In the genomic region with DNA sequence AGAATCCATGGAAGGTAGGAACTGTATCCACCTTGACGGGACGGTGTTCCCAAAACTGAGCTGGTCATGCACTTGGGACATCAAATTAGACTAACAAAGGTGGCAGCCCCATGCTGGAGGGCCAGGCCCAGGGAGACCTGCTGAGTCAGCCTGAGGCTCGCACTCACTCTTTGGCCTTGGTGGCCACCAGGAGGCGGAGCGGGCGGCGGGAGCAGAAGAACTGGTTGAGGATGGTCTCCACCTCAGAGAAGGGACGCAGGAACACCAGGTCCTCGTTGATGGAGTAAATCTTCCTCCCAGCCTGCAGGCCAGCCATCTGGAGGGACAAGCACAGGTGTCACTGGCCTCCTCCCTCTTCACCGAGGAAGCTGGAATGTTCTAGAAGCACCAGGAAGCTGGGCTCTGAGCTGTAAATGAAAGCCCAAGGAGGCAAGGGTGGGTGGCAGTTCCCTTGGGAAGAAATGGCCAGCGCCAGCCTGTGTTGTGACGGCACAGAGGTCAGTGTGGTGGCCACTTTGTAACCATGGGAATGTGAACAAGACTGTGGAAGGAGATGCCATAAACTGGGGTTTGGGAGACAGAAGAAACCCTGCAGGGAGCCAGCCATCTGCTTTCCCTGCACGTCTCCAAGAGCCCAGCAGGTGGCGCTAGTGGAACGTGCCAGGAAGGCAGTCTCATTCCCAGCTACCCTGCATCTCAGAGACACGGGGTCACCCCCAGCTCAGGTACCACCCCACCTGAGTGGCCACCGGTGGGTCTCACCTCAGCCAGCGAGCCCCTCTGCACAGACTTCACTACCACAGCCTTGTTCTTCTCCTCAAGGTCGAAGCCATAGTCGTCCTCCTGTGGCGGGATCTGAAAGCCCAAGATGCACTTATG, we compare ENCODE assay signal across 8 mouse cellular contexts.
DNase-seq lines count a peak whose midpoint lies in the region; ATAC-seq and TF ChIP-seq lines count a peak whose summit lies in the region.

No protein-coding gene starts in this region.

- H3K4me2 ChIP-seq in hindbrain, embryonic 16.5 days (ENCODE audit: low read length) = no peak overlapping the region
- H3K4me2 ChIP-seq in midbrain, embryonic 11.5 days = no peak overlapping the region

- peaks cover 3% of the 10 kb centered on the region for H3K36me3 ChIP-seq in hindbrain, embryonic 16.5 days (ENCODE audit: control insufficient read depth, insufficient read depth, low read length)
- no peaks in the 10 kb centered on the region; the same call in 1 of the 2 replicates for H3K36me3 ChIP-seq in midbrain, embryonic 11.5 days (ENCODE audit: control insufficient read depth, insufficient read depth, low read length)

- whole genome bisulfite sequencing in hindbrain, embryonic 16.5 days = 44% methylated on average over 21 of the region's 21 CpGs
- 41% methylated on average over 21 of the region's 21 CpGs for WGBS in midbrain, embryonic 11.5 days

- TF ChIP-seq CTCF in left cerebral cortex, adult 2 months (IDR thresholded peaks at IDR 0.05) = peak; percentile 98

- no peak overlapping the region for H3K4me3 ChIP-seq in hindbrain, embryonic 16.5 days (ENCODE audit: low read length)
- H3K4me3 ChIP-seq in left cerebral cortex, adult 2 months = no peak overlapping the region
- no peak overlapping the region for H3K4me3 ChIP-seq in midbrain, embryonic 11.5 days (ENCODE audit: low read depth, low read length)

- ATAC-seq in frontal cortex, adult (ENCODE audit: low TSS enrichment) = peak; percentile 69
- ATAC-seq in hindbrain, embryonic 16.5 days = peak; percentile 60
- ATAC-seq in midbrain, embryonic 11.5 days (ENCODE audit: low FRiP score) = peak; percentile 52

- H3K27me3 ChIP-seq in hindbrain, embryonic 16.5 days (replicated peaks; ENCODE audit: control insufficient read depth, insufficient read depth, low read length) = no peaks in the 10 kb centered on the region
- H3K27me3 ChIP-seq in midbrain, embryonic 11.5 days (ENCODE audit: control insufficient read depth, insufficient read depth, low read length) = no peaks in the 10 kb centered on the region

- intact Hi-C loops in left cerebral cortex, adult 2 months (cut with DNase I) = loop anchor here (1.0 kb wide), 1 partner anchor 189 kb away; no protein-coding TSS in a partner anchor

- H3K4me1 ChIP-seq in hindbrain, embryonic 16.5 days (ENCODE audit: control insufficient read depth, insufficient read depth, low read depth, low read length) = no peaks in the 10 kb centered on the region
- no peaks in the 10 kb centered on the region for H3K4me1 ChIP-seq in midbrain, embryonic 11.5 days (ENCODE audit: control insufficient read depth, insufficient read depth, low read length)

- DNase-seq in NIH3T3 (ENCODE audit: low read depth) = peak; percentile 82
- DNase-seq in cerebellum, adult 18-20 months = peak; percentile 79 to 90
- DNase-seq in left cerebral cortex, adult 2 months (ENCODE audit: extremely low spot score in 1 of 2, low spot score in 2 of 2) = peak; percentile 82 to 83
- DNase-seq in midbrain, embryonic 11.5 days (ENCODE audit: low spot score, missing footprints) = peak; percentile 96
- peak; percentile 88 for DNase-seq in right cerebral cortex, postnatal 4 days
- DNase-seq in yolk sac, embryonic 10.5 days (ENCODE audit: low spot score) = peak; percentile 65

- H3K27ac ChIP-seq in hindbrain, embryonic 16.5 days (ENCODE audit: low read depth, low read length) = no peak overlapping the region
- H3K27ac ChIP-seq in left cerebral cortex, adult 2 months = no peak overlapping the region
- H3K27ac ChIP-seq in midbrain, embryonic 11.5 days (ENCODE audit: low read depth, low read length) = no peak overlapping the region

- H3K9ac ChIP-seq in hindbrain, embryonic 16.5 days (ENCODE audit: low read depth, low read length) = no peak overlapping the region
- H3K9ac ChIP-seq in midbrain, embryonic 11.5 days (ENCODE audit: low read length) = no peak overlapping the region

- H3K9me3 ChIP-seq in hindbrain, embryonic 16.5 days (ENCODE audit: control insufficient read depth, low read length) = no peaks in the 10 kb centered on the region
- no peaks in the 10 kb centered on the region for H3K9me3 ChIP-seq in midbrain, embryonic 11.5 days (ENCODE audit: control insufficient read depth, low read length)
